Mouse (Mus musculus): ENCODE results near the gene Adora1. TPM values are rescaled to one million over a fixed set of nuclear protein-coding genes. Genes with fewer than 3 reads are reported as not detected.

The Adora1 gene
- polyA plus RNA-seq, 1 experiment from 2014 or later, result 0.25 TPM

- H3K9ac ChIP-seq (ENCODE audit: low read depth, low read length), result no peak overlapping the region
- DNase-seq (ENCODE audit: low spot score), result no peak
- 64% methylated on average over 14 of the region's 14 CpGs for WGBS
- H3K9me3 ChIP-seq (ENCODE audit: control insufficient read depth, low read length), result no peaks in the 10 kb centered on the region
- ATAC-seq (ENCODE audit: low FRiP score), result no peak
- H3K4me1 ChIP-seq (replicated peaks; ENCODE audit: control insufficient read depth, insufficient read depth, low read length), result no peaks in the 10 kb centered on the region
- no peaks in the 10 kb centered on the region for H3K36me3 ChIP-seq (ENCODE audit: control insufficient read depth, insufficient read depth, low read length)
- H3K27me3 ChIP-seq (ENCODE audit: control insufficient read depth, insufficient read depth, low read length), result no peaks in the 10 kb centered on the region
- no peak overlapping the region for H3K4me2 ChIP-seq (replicated peaks; ENCODE audit: low read depth, low read length)
- no peak overlapping the region for H3K4me3 ChIP-seq (ENCODE audit: low read depth, low read length)
- H3K27ac ChIP-seq (ENCODE audit: low read depth, low read length), result no peak overlapping the region
These were observed 67.6 kb downstream of the Adora1 start for GRCm38 (mm10) chr1:134167416-134168305.

GRCm38 (mm10) chr1:134166547-134166946, 68.7 kb downstream of the Adora1 start:
- DNase-seq (ENCODE audit: low spot score) (no peak), ATAC-seq (ENCODE audit: low FRiP score) (no peak)
- Histone ChIP-seq H3K9ac (ENCODE audit: low read depth, low read length) (no peak overlapping the region), H3K27me3 (ENCODE audit: control insufficient read depth, insufficient read depth, low read length) (no peaks in the 10 kb centered on the region), H3K4me1 (replicated peaks; ENCODE audit: control insufficient read depth, insufficient read depth, low read length) (no peaks in the 10 kb centered on the region), H3K36me3 (ENCODE audit: control insufficient read depth, insufficient read depth, low read length) (no peaks in the 10 kb centered on the region), H3K4me3 (ENCODE audit: low read depth, low read length) (no peak overlapping the region), H3K27ac (ENCODE audit: low read depth, low read length) (no peak overlapping the region), H3K9me3 (ENCODE audit: control insufficient read depth, low read length) (no peaks in the 10 kb centered on the region), H3K4me2 (replicated peaks; ENCODE audit: low read depth, low read length) (no peak overlapping the region)
- WGBS, result 95% methylated on average over 3 of the region's 3 CpGs

- Histone ChIP-seq H3K27ac (ENCODE audit: low read depth, low read length) (no peak overlapping the region), H3K9ac (ENCODE audit: low read depth, low read length) (no peak overlapping the region), H3K4me2 (replicated peaks; ENCODE audit: low read depth, low read length) (no peak overlapping the region), H3K9me3 (ENCODE audit: control insufficient read depth, low read length) (no peaks in the 10 kb centered on the region), H3K4me3 (ENCODE audit: low read depth, low read length) (no peak overlapping the region), H3K27me3 (ENCODE audit: control insufficient read depth, insufficient read depth, low read length) (no peaks in the 10 kb centered on the region), H3K4me1 (replicated peaks; ENCODE audit: control insufficient read depth, insufficient read depth, low read length) (no peaks in the 10 kb centered on the region), H3K36me3 (ENCODE audit: control insufficient read depth, insufficient read depth, low read length) (no peaks in the 10 kb centered on the region)
- 77% methylated on average over 4 of the region's 4 CpGs for WGBS
- ATAC-seq (ENCODE audit: low FRiP score) (no peak), DNase-seq (ENCODE audit: low spot score) (no peak)
These were observed 70.8 kb downstream of the Adora1 start for GRCm38 (mm10) chr1:134164454-134164853.

- H3K9ac ChIP-seq (ENCODE audit: low read depth, low read length), result no peak overlapping the region
- 86% methylated on average over 7 of the region's 7 CpGs for WGBS
- DNase-seq (ENCODE audit: low spot score) (no peak), ATAC-seq (ENCODE audit: low FRiP score) (no peak)
- no peaks in the 10 kb centered on the region for H3K36me3 ChIP-seq (ENCODE audit: control insufficient read depth, insufficient read depth, low read length)
- H3K4me2 ChIP-seq (replicated peaks; ENCODE audit: low read depth, low read length), result no peak overlapping the region
- no peak overlapping the region for H3K4me3 ChIP-seq (ENCODE audit: low read depth, low read length)
- H3K27me3 ChIP-seq (ENCODE audit: control insufficient read depth, insufficient read depth, low read length), result no peaks in the 10 kb centered on the region
- no peak overlapping the region for H3K27ac ChIP-seq (ENCODE audit: low read depth, low read length)
- H3K4me1 ChIP-seq (replicated peaks; ENCODE audit: control insufficient read depth, insufficient read depth, low read length), result no peaks in the 10 kb centered on the region
- H3K9me3 ChIP-seq (ENCODE audit: control insufficient read depth, low read length), result no peaks in the 10 kb centered on the region
These were observed 71.8 kb downstream of the Adora1 start for GRCm38 (mm10) chr1:134163476-134163875.

GRCm38 (mm10) chr1:134162510-134163225, 72.6 kb downstream of the Adora1 start:
- Histone ChIP-seq H3K9ac (ENCODE audit: low read depth, low read length) (no peak overlapping the region), H3K4me3 (ENCODE audit: low read depth, low read length) (no peak overlapping the region), H3K27me3 (ENCODE audit: control insufficient read depth, insufficient read depth, low read length) (no peaks in the 10 kb centered on the region), H3K36me3 (ENCODE audit: control insufficient read depth, insufficient read depth, low read length) (no peaks in the 10 kb centered on the region), H3K4me1 (replicated peaks; ENCODE audit: control insufficient read depth, insufficient read depth, low read length) (no peaks in the 10 kb centered on the region), H3K9me3 (ENCODE audit: control insufficient read depth, low read length) (no peaks in the 10 kb centered on the region), H3K27ac (ENCODE audit: low read depth, low read length) (no peak overlapping the region), H3K4me2 (replicated peaks; ENCODE audit: low read depth, low read length) (no peak overlapping the region)
- DNase-seq (ENCODE audit: low spot score) (no peak), ATAC-seq (ENCODE audit: low FRiP score) (no peak)
- WGBS, result 85% methylated on average over 6 of the region's 6 CpGs

GRCm38 (mm10) chr1:134161399-134161798, 73.8 kb downstream of the Adora1 start:
- no peaks in the 10 kb centered on the region for H3K36me3 ChIP-seq (ENCODE audit: control insufficient read depth, insufficient read depth, low read length)
- ATAC-seq (ENCODE audit: low FRiP score), result no peak
- H3K4me3 ChIP-seq (ENCODE audit: low read depth, low read length), result no peak overlapping the region
- DNase-seq (ENCODE audit: low spot score), result no peak
- H3K9me3 ChIP-seq (ENCODE audit: control insufficient read depth, low read length), result no peaks in the 10 kb centered on the region
- no peaks in the 10 kb centered on the region for H3K4me1 ChIP-seq (replicated peaks; ENCODE audit: control insufficient read depth, insufficient read depth, low read length)
- H3K27me3 ChIP-seq (ENCODE audit: control insufficient read depth, insufficient read depth, low read length), result no peaks in the 10 kb centered on the region
- no peak overlapping the region for H3K27ac ChIP-seq (ENCODE audit: low read depth, low read length)
- H3K4me2 ChIP-seq (replicated peaks; ENCODE audit: low read depth, low read length), result no peak overlapping the region
- no peak overlapping the region for H3K9ac ChIP-seq (ENCODE audit: low read depth, low read length)
- WGBS, result 86% methylated on average over 6 of the region's 6 CpGs

GRCm38 (mm10) chr1:134160404-134160803, 74.8 kb downstream of the Adora1 start:
- Histone ChIP-seq H3K9ac (ENCODE audit: low read depth, low read length) (no peak overlapping the region), H3K9me3 (ENCODE audit: control insufficient read depth, low read length) (no peaks in the 10 kb centered on the region), H3K27me3 (ENCODE audit: control insufficient read depth, insufficient read depth, low read length) (no peaks in the 10 kb centered on the region), H3K27ac (ENCODE audit: low read depth, low read length) (no peak overlapping the region), H3K4me3 (ENCODE audit: low read depth, low read length) (no peak overlapping the region), H3K36me3 (ENCODE audit: control insufficient read depth, insufficient read depth, low read length) (no peaks in the 10 kb centered on the region), H3K4me2 (replicated peaks; ENCODE audit: low read depth, low read length) (no peak overlapping the region), H3K4me1 (replicated peaks; ENCODE audit: control insufficient read depth, insufficient read depth, low read length) (no peaks in the 10 kb centered on the region)
- 96% methylated on average over 3 of the region's 3 CpGs for WGBS
- no peak for ATAC-seq (ENCODE audit: low FRiP score)
- DNase-seq (ENCODE audit: low spot score), result no peak

GRCm38 (mm10) chr1:134154655-134155054, 80.6 kb downstream of the Adora1 start:
- H3K4me2 ChIP-seq (replicated peaks; ENCODE audit: low read depth, low read length), result no peak overlapping the region
- ATAC-seq (ENCODE audit: low FRiP score) (no peak), DNase-seq (ENCODE audit: low spot score) (no peak)
- H3K4me1 ChIP-seq (replicated peaks; ENCODE audit: control insufficient read depth, insufficient read depth, low read length), result no peaks in the 10 kb centered on the region
- no peak overlapping the region for H3K27ac ChIP-seq (ENCODE audit: low read depth, low read length)
- H3K9ac ChIP-seq (ENCODE audit: low read depth, low read length), result no peak overlapping the region
- no peaks in the 10 kb centered on the region for H3K27me3 ChIP-seq (ENCODE audit: control insufficient read depth, insufficient read depth, low read length)
- no peaks in the 10 kb centered on the region for H3K9me3 ChIP-seq (ENCODE audit: control insufficient read depth, low read length)
- WGBS, result 54% methylated on average over 3 of the region's 3 CpGs
- H3K4me3 ChIP-seq (ENCODE audit: low read depth, low read length), result no peak overlapping the region
- H3K36me3 ChIP-seq (ENCODE audit: control insufficient read depth, insufficient read depth, low read length), result no peaks in the 10 kb centered on the region

GRCm38 (mm10) chr1:134154121-134154520, 81.1 kb downstream of the Adora1 start:
- H3K9ac ChIP-seq (ENCODE audit: low read depth, low read length), result no peak overlapping the region
- no peaks in the 10 kb centered on the region for H3K9me3 ChIP-seq (ENCODE audit: control insufficient read depth, low read length)
- DNase-seq (ENCODE audit: low spot score) (no peak), ATAC-seq (ENCODE audit: low FRiP score) (no peak)
- 88% methylated on average over 3 of the region's 3 CpGs for WGBS
- H3K4me2 ChIP-seq (replicated peaks; ENCODE audit: low read depth, low read length), result no peak overlapping the region
- no peaks in the 10 kb centered on the region for H3K27me3 ChIP-seq (ENCODE audit: control insufficient read depth, insufficient read depth, low read length)
- H3K36me3 ChIP-seq (ENCODE audit: control insufficient read depth, insufficient read depth, low read length), result no peaks in the 10 kb centered on the region
- H3K4me1 ChIP-seq (replicated peaks; ENCODE audit: control insufficient read depth, insufficient read depth, low read length), result no peaks in the 10 kb centered on the region
- H3K27ac ChIP-seq (ENCODE audit: low read depth, low read length), result no peak overlapping the region
- no peak overlapping the region for H3K4me3 ChIP-seq (ENCODE audit: low read depth, low read length)
